Mouse (Mus musculus) hindbrain, embryonic 14.5 days (tissue): ENCODE measurements around the gene Soga1. TPM values are rescaled to one million over a fixed set of nuclear protein-coding genes. Genes with fewer than 3 reads are reported as not detected.
A peak's percentile ranks its signal among the peaks of the same experiment; 100 is the strongest.

Experiments used
- ATAC-seq: fragments of 200-750 bp; cut with Nextera tagmentation; 2 replicates; pipeline ENCODE4 v1.8.0; 2017; ENCODE audit warnings: moderate number of reproducible peaks, mild to moderate bottlenecking, moderate TSS enrichment, moderate library complexity; ENCODE audit not compliant: low FRiP score
- DNase-seq: peaks from one replicate; pipeline ENCODE4 v3.0.0-alpha.2; 2015; ENCODE audit warnings: low spot score
- H3K27ac ChIP-seq: fragments of 300-500 bp; sonication (generic); 2 replicates; pipeline ENCODE4 v1.5.1; 2014; ENCODE audit warnings: mild to moderate bottlenecking, moderate library complexity
- H3K27me3 ChIP-seq: fragments of 300-500 bp; sonication (generic); 2 replicates; pipeline ENCODE4 v1.6.1; 2014; ENCODE audit warnings: mild to moderate bottlenecking, low read length, mixed read lengths; ENCODE audit not compliant: control insufficient read depth, insufficient read depth
- H3K36me3 ChIP-seq: fragments of 300-500 bp; sonication (generic); replicated peaks from 2 replicates; pipeline ENCODE4 v1.6.1; 2014; ENCODE audit not compliant: control insufficient read depth, insufficient read depth
- H3K4me1 ChIP-seq: fragments of 300-500 bp; sonication (generic); replicated peaks from 2 replicates; pipeline ENCODE4 v1.6.1; 2014; ENCODE audit warnings: antibody characterized with exemption, low read length, mixed read lengths; ENCODE audit not compliant: control insufficient read depth, insufficient read depth
- H3K4me2 ChIP-seq: fragments of 300-500 bp; sonication (generic); replicated peaks from 2 replicates; pipeline ENCODE4 v1.6.1; 2014; ENCODE audit warnings: mild to moderate bottlenecking, moderate library complexity
- H3K4me3 ChIP-seq: fragments of 300-500 bp; sonication (generic); replicated peaks from 2 replicates; pipeline ENCODE4 v1.5.1; 2014; ENCODE audit warnings: mild to moderate bottlenecking, low read length
- H3K9ac ChIP-seq: fragments of 300-500 bp; sonication (generic); 2 replicates; pipeline ENCODE4 v1.6.1; 2014
- H3K9me3 ChIP-seq: fragments of 300-500 bp; sonication (generic); 2 replicates; pipeline ENCODE4 v1.6.1; 2016; ENCODE audit warnings: low read length; ENCODE audit not compliant: control insufficient read depth
- WGBS: fragments of 180-500 bp; shearing (Covaris S2); extraction: QIAGEN DNeasy Blood & Tissue Kit; methylation state at CpG from one replicate; pipeline ENCODE4 v1.1.7; 2014; 5-methylcytosine and 5-hydroxymethylcytosine counted together
- polyA plus RNA-seq: library from polyadenylated mRNA; unstranded; fragments of >200 nt; fragmentation: Nextera tagmentation; extraction: Ambion mirVana; gene quantifications from 2 replicates; pipeline ENCODE4 v1.2.1, GENCODE M21; 2014

Soga1 gene
- polyA plus RNA-seq, 1 experiment from 2014 or later: 9.7 TPM

GRCm38 (mm10) chr2:156996576-156996975 is 82.5 kb downstream of the Soga1 start:
- Histone ChIP-seq H3K36me3 (no peaks in the 10 kb centered on the region; the same call in none of the 2 replicates), H3K27ac (no peak overlapping the region), H3K4me2 (no peak overlapping the region), H3K4me3 (no peak overlapping the region), H3K9me3 (no peaks in the 10 kb centered on the region), H3K9ac (no peak overlapping the region), H3K27me3 (no peaks in the 10 kb centered on the region), H3K4me1 (no peaks in the 10 kb centered on the region)
- 69% methylated on average over 6 of the region's 6 CpGs for WGBS
- ATAC-seq (no peak), DNase-seq (peak; percentile 75)

GRCm38 (mm10) chr2:156991470-156992319 is 87.4 kb downstream of the Soga1 start, which contains the start of gene Ndrg3:
TSS of gene Ndrg3 (minus strand) at chr2:156992056.
- Histone ChIP-seq H3K36me3 (no peaks in the 10 kb centered on the region), H3K9ac (peak within 1 kb of the TSS; percentile 86), H3K4me2 (peak within 1 kb of the TSS; percentile 93), H3K4me1 (peaks cover 18% of the 10 kb centered on the region), H3K27ac (peak within 1 kb of the TSS; percentile 84), H3K27me3 (no peaks in the 10 kb centered on the region), H3K9me3 (no peaks in the 10 kb centered on the region), H3K4me3 (peak within 1 kb of the TSS; percentile 88)
- DNase-seq (peak; percentile 98), ATAC-seq (peak; percentile 96)
- under 1% methylated on average over 66 of the region's 66 CpGs for WGBS

- peak overlapping the region; percentile 88 for H3K4me3 ChIP-seq
- no peak overlapping the region for H3K27ac ChIP-seq
- 3% methylated on average over 16 of the region's 16 CpGs for WGBS
- H3K9me3 ChIP-seq: no peaks in the 10 kb centered on the region
- no peaks in the 10 kb centered on the region for H3K27me3 ChIP-seq
- ATAC-seq: no peak
- peak; percentile 46 for DNase-seq
- H3K36me3 ChIP-seq: no peaks in the 10 kb centered on the region
- peak overlapping the region; percentile 93 for H3K4me2 ChIP-seq
- peaks cover 18% of the 10 kb centered on the region for H3K4me1 ChIP-seq
- H3K9ac ChIP-seq: peak overlapping the region; percentile 86
Measured at GRCm38 (mm10) chr2:156990727-156991431, 88.2 kb downstream of the Soga1 start.

- DNase-seq: no peak
- Histone ChIP-seq H3K9ac (no peak overlapping the region), H3K27ac (no peak overlapping the region), H3K36me3 (no peaks in the 10 kb centered on the region), H3K4me2 (no peak overlapping the region), H3K4me3 (no peak overlapping the region), H3K27me3 (no peaks in the 10 kb centered on the region), H3K4me1 (peaks cover 22% of the 10 kb centered on the region), H3K9me3 (no peaks in the 10 kb centered on the region)
- 73% methylated on average over 3 of the region's 3 CpGs for WGBS
- ATAC-seq: no peak
Measured at GRCm38 (mm10) chr2:156987316-156987715, 91.7 kb downstream of the Soga1 start.

GRCm38 (mm10) chr2:156982864-156983263 is 96.2 kb downstream of the Soga1 start:
- Histone ChIP-seq H3K4me2 (no peak overlapping the region), H3K9me3 (no peaks in the 10 kb centered on the region), H3K27me3 (no peaks in the 10 kb centered on the region), H3K36me3 (no peaks in the 10 kb centered on the region), H3K4me1 (0 out of 2 replicates have a peak, but pooled peaks cover 4% of the 10 kb centered on the region), H3K4me3 (no peak overlapping the region), H3K27ac (no peak overlapping the region), H3K9ac (no peak overlapping the region)
- DNase-seq (no peak), ATAC-seq (no peak)
- 85% methylated on average over 2 of the region's 2 CpGs for whole genome bisulfite sequencing

- Histone ChIP-seq H3K4me3 (no peak overlapping the region), H3K4me1 (0 out of 2 replicates have a peak, but pooled peaks cover 9% of the 10 kb centered on the region), H3K9ac (no peak overlapping the region), H3K27ac (no peak overlapping the region), H3K27me3 (no peaks in the 10 kb centered on the region), H3K36me3 (no peaks in the 10 kb centered on the region), H3K9me3 (no peaks in the 10 kb centered on the region), H3K4me2 (no peak overlapping the region)
- DNase-seq (no peak), ATAC-seq (no peak)
- WGBS: 85% methylated on average over 4 of the region's 4 CpGs
Measured at GRCm38 (mm10) chr2:156981291-156981690, 97.8 kb downstream of the Soga1 start.

- Histone ChIP-seq H3K27ac (no peak overlapping the region), H3K9ac (no peak overlapping the region), H3K4me1 (0 out of 2 replicates have a peak, but pooled peaks cover 12% of the 10 kb centered on the region), H3K4me3 (no peak overlapping the region), H3K36me3 (no peaks in the 10 kb centered on the region), H3K9me3 (no peaks in the 10 kb centered on the region), H3K27me3 (no peaks in the 10 kb centered on the region), H3K4me2 (no peak overlapping the region)
- no peak for DNase-seq
- ATAC-seq: no peak
- WGBS: 88% methylated on average over 2 of the region's 2 CpGs
Measured at GRCm38 (mm10) chr2:156980059-156980458, 99.0 kb downstream of the Soga1 start.

GRCm38 (mm10) chr2:156976711-156977110 is 102.3 kb downstream of the Soga1 start:
- Histone ChIP-seq H3K9ac (no peak overlapping the region), H3K27me3 (no peaks in the 10 kb centered on the region), H3K9me3 (no peaks in the 10 kb centered on the region), H3K36me3 (no peaks in the 10 kb centered on the region), H3K4me3 (no peak overlapping the region), H3K4me2 (no peak overlapping the region), H3K4me1 (0 out of 2 replicates have a peak, but pooled peaks cover 8% of the 10 kb centered on the region), H3K27ac (peak overlapping the region; percentile 41)
- ATAC-seq (peak; percentile 17; the same call in 1 of the 2 replicates), DNase-seq (peak; percentile 58)

GRCm38 (mm10) chr2:156974967-156975366 is 104.1 kb downstream of the Soga1 start:
- H3K27me3 ChIP-seq: no peaks in the 10 kb centered on the region
- H3K36me3 ChIP-seq: no peaks in the 10 kb centered on the region
- ATAC-seq (no peak), DNase-seq (no peak)
- 0 out of 2 replicates have a peak, but pooled peaks cover 8% of the 10 kb centered on the region for H3K4me1 ChIP-seq
- no peaks in the 10 kb centered on the region for H3K9me3 ChIP-seq
- no peak overlapping the region for H3K4me3 ChIP-seq
- H3K27ac ChIP-seq: no peak overlapping the region
- 78% methylated on average over 2 of the region's 2 CpGs for WGBS
- no peak overlapping the region for H3K9ac ChIP-seq
- no peak overlapping the region for H3K4me2 ChIP-seq
